Mouse (Mus musculus) MEL (cell line): ENCODE measurements around the gene Man2b2.
"Not testable (repeated sequence)": the region's sequence is repeated elsewhere in the genome, so short reads cannot be mapped to it uniquely, and the experiment has no call there.

Experiments
- BHLHE40 ChIP-seq: IDR thresholded peaks from 2 replicates; pipeline ENCODE4 v1.6.1; 2012; ENCODE audit warnings: low read depth, mild to moderate bottlenecking, inconsistent platforms, low read length, improper control_type of control experiment, borderline replicate concordance
- CTCF ChIP-seq, 3 experiments: IDR thresholded peaks in 2 of 3; conservative IDR thresholded peaks in 1 of 3; 2 replicates each; pipeline ENCODE4 v1.5.1; 2011 to 2012; ENCODE audit warnings: low read length in 3 of 3, low read depth in 2 of 3, mild to moderate bottlenecking in 2 of 3, improper control_type of control experiment in 1 of 3, inconsistent platforms in 1 of 3, mixed read lengths in 1 of 3, moderate library complexity in 1 of 3; ENCODE audit not compliant: control insufficient read depth in 1 of 3, insufficient read depth in 1 of 3, poor library complexity in 1 of 3, severe bottlenecking in 1 of 3
- HCFC1 ChIP-seq: IDR thresholded peaks from 2 replicates; pipeline ENCODE4 v1.6.1; 2012; ENCODE audit warnings: low read depth, mild to moderate bottlenecking, inconsistent platforms, low read length, improper control_type of control experiment, moderate library complexity
- MAX ChIP-seq: IDR thresholded peaks from 2 replicates; pipeline ENCODE4 v1.6.1; 2011; ENCODE audit warnings: low read length, improper control_type of control experiment
- MAZ ChIP-seq: IDR thresholded peaks from 2 replicates; pipeline ENCODE4 v1.6.1; 2012; ENCODE audit warnings: low read depth, mild to moderate bottlenecking, inconsistent platforms, low read length, improper control_type of control experiment
- NRF1 ChIP-seq: IDR thresholded peaks from 2 replicates; pipeline ENCODE4 v1.6.1; 2014; ENCODE audit warnings: low read depth, mild to moderate bottlenecking, inconsistent platforms, low read length, improper control_type of control experiment, moderate library complexity; ENCODE audit not compliant: poor library complexity, insufficient read depth, severe bottlenecking
- POLR2A ChIP-seq, 2 experiments: IDR thresholded peaks; 2 replicates each; pipeline ENCODE4 v1.6.1; 2011 to 2012; ENCODE audit warnings: low read length in 2 of 2, mild to moderate bottlenecking in 2 of 2, control low read depth in 1 of 2, improper control_type of control experiment in 1 of 2, low read depth in 1 of 2, moderate library complexity in 1 of 2; ENCODE audit not compliant: control insufficient read depth in 1 of 2, insufficient read depth in 1 of 2, poor library complexity in 1 of 2
- RCOR1 ChIP-seq: IDR thresholded peaks from 2 replicates; pipeline ENCODE4 v1.6.1; 2012; ENCODE audit warnings: low read depth, mild to moderate bottlenecking, inconsistent platforms, low read length, improper control_type of control experiment
- SIN3A ChIP-seq: IDR thresholded peaks from 2 replicates; pipeline ENCODE4 v1.6.1; 2012; ENCODE audit warnings: low read length, improper control_type of control experiment, inconsistent platforms
- USF1 ChIP-seq: IDR thresholded peaks from 2 replicates; pipeline ENCODE4 v1.6.1; 2014; ENCODE audit warnings: low read depth, mild to moderate bottlenecking, inconsistent platforms, low read length, improper control_type of control experiment, moderate library complexity
- ZC3H11A ChIP-seq: IDR thresholded peaks from 2 replicates; pipeline ENCODE4 v1.6.1; 2012; ENCODE audit warnings: low read depth, mild to moderate bottlenecking, inconsistent platforms, low read length, improper control_type of control experiment

GRCm38 (mm10) chr5:36796296-36797014 lies 34.0 kb downstream of the Man2b2 start, which contains the start of gene Mrfap1:
- TF ChIP-seq POLR2A (IDR thresholded peaks at IDR 0.05; ENCODE audit: control insufficient read depth in 1 of 2, insufficient read depth in 1 of 2, low read depth in 1 of 2, low read length in 2 of 2, poor library complexity in 1 of 2) (peak; percentile 65 to 85), NRF1 (peak; percentile 60; the same call in 1 of the 2 replicates), MAX (peak; percentile 78), HCFC1 (peak; percentile 91), SIN3A (peak; percentile 53; the same call in 1 of the 2 replicates)
- TF ChIP-seq CTCF (IDR thresholded peaks at IDR 0.05 in 2 of 3, conservative IDR thresholded peaks at IDR 0.05 in 1 of 3; ENCODE audit: control insufficient read depth in 1 of 3, insufficient read depth in 1 of 3, low read depth in 2 of 3, low read length in 3 of 3, poor library complexity in 1 of 3, severe bottlenecking in 1 of 3); MAZ; ZC3H11A; BHLHE40; RCOR1; USF1: not testable (repeated sequence)
